Mouse (Mus musculus) heart, postnatal 10 days (tissue): ENCODE measurements around the gene Rpl3l. TPM values are rescaled to one million over a fixed set of nuclear protein-coding genes. Genes with fewer than 3 reads are reported as not detected.
A peak's percentile ranks its signal among the peaks of the same experiment; 100 is the strongest.

Source experiments
- DNase-seq, 2 experiments: peaks; one replicate each; pipeline ENCODE4 v3.0.0; 2021
- intact Hi-C: fragments of 180-260 bp; cut with DNase I; formaldehyde crosslinking; loops from one replicate; pipeline ENCODE4 v1.15.1; 2025
- total RNA-seq, 2 experiments: library from RNA; stranded (reverse); gene quantifications; 2 replicates each; pipeline ENCODE4 v1.2.3; 2021

The Rpl3l gene
- total RNA-seq, 2 experiments from 2014 or later: 67.3 to 69.8 TPM

DNA sequence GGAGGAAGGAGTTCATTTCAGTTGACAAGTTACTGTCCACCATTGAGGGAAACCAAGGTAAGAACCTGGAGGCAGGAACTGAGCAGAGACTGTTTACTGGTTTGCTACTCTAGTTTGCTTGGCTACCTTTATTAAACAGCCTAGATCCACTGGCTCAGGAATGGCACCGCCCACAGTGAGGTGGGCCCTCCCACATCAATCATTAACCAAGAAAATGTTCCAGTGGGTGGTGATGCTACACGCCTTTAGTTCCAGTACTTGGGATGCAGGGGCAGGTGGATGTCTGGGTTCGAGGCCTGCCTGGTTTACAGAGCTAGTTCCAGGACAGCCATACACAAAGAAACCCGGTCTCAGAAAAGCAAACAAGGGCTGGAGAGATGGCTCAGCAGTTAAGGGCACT is 10.6 kb downstream of the Rpl3l start:
- no peak for DNase-seq
- intact Hi-C loops: loop anchor here (5.0 kb wide), 1 partner anchor 159 kb away; the partner anchor contains the start of genes Eme2, Mrps34 and Nme3

GRCm38 (mm10) chr17:24739926-24740325 is 12.3 kb downstream of the Rpl3l start:
- intact Hi-C loops: loop anchor here (5.0 kb wide), 1 partner anchor 157 kb away; the partner anchor contains the start of genes Eme2, Mrps34 and Nme3
- DNase-seq: no peak

- no peak for DNase-seq
- intact Hi-C loops: no loop called here
These were observed 14.7 kb downstream of the Rpl3l start for GRCm38 (mm10) chr17:24742307-24742706.

DNA sequence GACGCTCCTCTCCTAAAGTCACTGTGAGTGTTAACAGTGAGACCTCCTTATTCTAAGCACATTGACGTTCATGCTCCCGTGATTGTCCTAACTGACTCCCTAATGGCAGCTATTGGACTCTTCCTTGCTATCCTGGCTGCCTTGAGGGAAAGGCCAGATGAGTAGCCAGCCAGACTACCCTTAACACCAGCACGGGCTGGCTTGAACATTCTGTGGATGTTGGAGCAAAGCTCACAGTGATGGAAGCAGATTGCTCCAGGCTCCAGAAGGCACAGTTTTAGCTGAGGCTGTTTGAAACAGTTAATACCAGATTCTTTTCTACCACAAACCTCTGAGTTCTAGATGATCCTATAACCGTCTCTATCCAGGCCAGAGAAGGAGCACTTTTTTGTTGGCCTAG is 16.3 kb downstream of the Rpl3l start:
- DNase-seq: no peak
- intact Hi-C loops: loop anchor here (2.0 kb wide), 1 partner anchor 137 kb away; no protein-coding TSS in a partner anchor

DNA sequence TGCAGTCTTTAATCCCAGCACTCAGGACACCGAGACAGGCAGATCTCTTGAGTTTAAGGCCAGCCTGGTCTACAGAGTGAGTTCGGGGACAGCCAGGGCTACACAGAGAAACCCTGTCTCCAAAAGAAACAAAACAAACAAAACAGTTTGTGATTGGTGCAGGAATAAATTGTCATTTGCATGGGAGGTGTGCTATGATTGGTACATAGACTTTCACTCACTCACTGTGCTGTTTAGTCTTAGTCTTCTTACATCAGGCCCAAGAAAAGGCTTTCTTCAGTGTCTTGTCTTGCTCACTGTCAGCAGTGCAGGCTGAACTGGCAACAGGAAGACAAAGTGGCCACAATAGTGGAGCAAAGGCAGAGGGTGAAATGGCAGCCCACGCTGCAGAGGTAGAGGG is 16.8 kb downstream of the Rpl3l start:
- intact Hi-C loops: loop anchor here (2.0 kb wide), 1 partner anchor 136 kb away; no protein-coding TSS in a partner anchor
- DNase-seq: no peak

DNA sequence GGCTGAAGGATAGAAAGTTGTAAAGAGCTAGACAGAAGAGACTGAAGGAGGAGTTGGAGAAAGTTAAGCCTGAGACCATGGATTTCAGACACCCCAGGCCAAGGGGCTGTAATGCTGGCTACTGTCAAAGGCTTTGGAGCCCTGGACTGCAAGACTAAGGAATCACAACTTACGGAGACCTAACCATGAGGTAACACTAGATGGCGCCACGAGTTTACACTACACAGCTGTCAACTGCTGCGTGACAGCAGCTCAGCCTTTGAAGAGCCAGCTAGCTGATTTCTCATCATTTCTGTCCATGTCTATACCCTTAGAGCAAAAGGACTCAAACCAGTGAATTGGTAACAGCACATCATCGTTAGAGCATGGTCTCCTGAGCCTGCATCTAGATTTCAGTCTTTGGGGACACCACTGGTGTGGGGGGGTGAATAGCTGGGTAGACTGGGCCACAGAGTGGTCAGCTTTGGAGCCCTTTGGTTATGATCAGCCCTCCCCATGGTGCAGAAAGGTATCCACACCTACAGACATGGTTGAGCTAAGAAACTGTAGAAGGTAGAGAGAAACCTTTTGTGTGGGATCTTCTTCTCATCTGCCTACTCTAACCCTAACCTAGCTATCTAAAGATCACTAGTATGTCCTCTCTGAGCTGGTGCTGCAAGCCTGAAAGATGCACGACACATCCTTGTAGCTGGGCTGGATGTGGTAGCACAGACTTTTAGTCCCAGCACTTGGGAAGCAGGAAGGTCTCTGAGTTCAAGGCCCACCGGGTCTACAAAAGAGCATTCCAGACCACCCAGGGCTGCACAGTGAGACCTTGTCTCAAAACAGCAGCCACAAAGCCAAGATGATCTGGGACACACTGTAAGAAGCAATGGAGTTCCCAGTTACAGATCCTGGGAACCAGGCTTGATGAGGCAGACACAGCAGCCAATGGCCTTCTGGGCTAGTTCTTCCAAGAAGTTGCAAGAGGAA is 18.2 kb downstream of the Rpl3l start:
- intact Hi-C loops: loop anchor here (1.0 to 2.0 kb wide), 2 partner anchors 71 to 135 kb away; no protein-coding TSS in a partner anchor
- DNase-seq: peak; percentile 88 to 92

DNA sequence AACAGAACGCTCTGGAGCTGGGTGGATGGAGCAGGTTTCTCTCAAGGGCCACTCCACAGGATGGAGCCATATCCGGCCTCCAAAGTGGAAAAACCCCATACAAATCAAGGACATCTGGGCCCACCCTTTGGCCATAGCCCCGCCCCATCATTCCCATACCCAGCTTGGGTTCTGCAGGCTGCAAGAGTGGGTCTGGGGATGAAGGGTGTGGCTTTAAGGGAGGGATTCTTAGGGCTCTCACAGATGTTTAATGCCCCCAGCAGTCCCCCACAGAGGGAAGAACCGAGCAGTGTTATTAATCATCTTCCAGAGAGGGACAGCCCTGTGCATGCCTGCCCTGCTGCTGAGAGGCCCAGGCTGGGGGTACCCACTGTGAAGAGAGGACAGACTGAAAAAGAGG is 19.4 kb downstream of the Rpl3l start:
- DNase-seq: no peak
- intact Hi-C loops: no loop called here

GRCm38 (mm10) chr17:24751528-24751927 is 23.9 kb downstream of the Rpl3l start:
- intact Hi-C loops: no loop called here
- DNase-seq: no peak

- DNase-seq: no peak
- intact Hi-C loops: no loop called here
These were observed 25.1 kb downstream of the Rpl3l start, which contains the start of gene Hs3st6 for GRCm38 (mm10) chr17:24752415-24753394. Gene Hs3st6 (plus strand): TSS chr17:24752988.

GRCm38 (mm10) chr17:24757394-24757793 is 29.8 kb downstream of the Rpl3l start:
- intact Hi-C loops: no loop called here
- no peak for DNase-seq

- intact Hi-C loops: no loop called here
- no peak for DNase-seq
These were observed 33.5 kb downstream of the Rpl3l start for GRCm38 (mm10) chr17:24761121-24761520.

DNA sequence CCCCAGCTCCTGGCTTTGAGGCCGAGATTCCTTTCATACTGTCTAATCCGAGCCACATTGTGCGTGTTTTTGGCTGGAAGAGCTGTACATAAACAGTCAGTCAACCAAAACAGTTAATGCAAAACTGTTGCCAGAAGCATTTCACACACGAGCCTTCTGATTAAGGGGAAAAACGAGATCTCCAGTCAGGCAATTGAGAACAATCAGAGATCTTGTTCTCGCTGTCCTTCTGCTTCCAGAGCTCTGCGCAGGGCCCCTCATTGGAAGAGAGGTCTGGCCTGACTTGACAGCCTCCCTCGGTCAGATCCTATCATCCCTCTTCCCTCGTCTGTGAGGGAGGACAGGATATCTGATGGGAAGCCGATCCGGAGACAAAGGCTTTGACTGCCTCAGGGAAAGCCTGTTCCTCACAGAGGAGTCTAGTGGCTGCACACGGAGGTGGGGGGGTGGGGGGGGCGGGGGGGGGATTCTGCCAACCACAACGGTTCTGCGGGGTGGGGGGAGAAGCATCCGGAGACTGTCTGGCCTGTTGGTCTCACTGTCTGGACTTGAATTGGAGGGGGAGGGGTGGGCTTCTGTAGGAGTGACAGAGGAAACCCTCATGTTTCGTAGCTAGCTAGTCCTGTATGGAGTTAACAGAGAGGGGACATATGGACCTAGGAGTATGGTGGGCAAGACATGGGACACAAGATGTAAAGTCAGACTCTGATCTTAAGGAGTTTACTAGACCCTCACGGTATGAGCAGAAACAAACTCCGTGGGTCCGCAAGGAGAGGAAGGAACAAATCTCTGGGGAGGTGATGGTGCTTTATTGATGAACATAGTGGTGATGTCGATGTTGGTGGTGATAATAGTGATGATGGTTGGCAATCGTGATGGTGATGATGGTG is 37.6 kb downstream of the Rpl3l start:
- intact Hi-C loops: no loop called here

GRCm38 (mm10) chr17:24766266-24766875 is 38.8 kb downstream of the Rpl3l start:
- intact Hi-C loops: no loop called here
- DNase-seq: no peak

More for the DNA sequence above, 37.6 kb downstream of the Rpl3l start:
- no peak for DNase-seq

DNA sequence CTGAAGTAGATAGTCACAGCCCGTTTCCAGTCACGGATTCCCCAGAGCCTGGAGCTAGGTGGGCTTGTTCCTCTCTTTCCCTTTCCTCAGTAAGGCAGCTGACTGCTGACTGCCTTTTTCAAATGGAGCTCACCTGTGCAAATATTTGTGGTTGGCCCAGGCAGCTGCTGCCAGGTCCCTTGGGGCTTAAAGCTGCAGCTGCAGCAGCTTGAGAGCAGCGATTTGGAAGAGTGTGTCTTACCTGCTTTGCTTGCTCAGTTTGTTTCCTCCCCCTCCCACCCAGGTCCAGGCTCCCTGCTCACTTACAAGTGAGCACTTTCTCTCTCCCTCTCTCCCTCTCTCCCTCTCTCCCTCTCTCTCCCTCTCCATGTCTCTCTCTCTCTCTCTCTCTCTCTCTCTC is 41.5 kb downstream of the Rpl3l start:
- intact Hi-C loops: no loop called here
- no peak for DNase-seq

- DNase-seq: no peak
These were observed 45.6 kb downstream of the Rpl3l start for GRCm38 (mm10) chr17:24773241-24773640.

GRCm38 (mm10) chr17:24775173-24775572 is 47.6 kb downstream of the Rpl3l start:
- intact Hi-C loops: no loop called here
- no peak for DNase-seq

More at GRCm38 (mm10) chr17:24773241-24773640, 45.6 kb downstream of the Rpl3l start:
- intact Hi-C loops: no loop called here

GRCm38 (mm10) chr17:24777073-24777472 is 49.5 kb downstream of the Rpl3l start:
- intact Hi-C loops: no loop called here
- no peak for DNase-seq

DNA sequence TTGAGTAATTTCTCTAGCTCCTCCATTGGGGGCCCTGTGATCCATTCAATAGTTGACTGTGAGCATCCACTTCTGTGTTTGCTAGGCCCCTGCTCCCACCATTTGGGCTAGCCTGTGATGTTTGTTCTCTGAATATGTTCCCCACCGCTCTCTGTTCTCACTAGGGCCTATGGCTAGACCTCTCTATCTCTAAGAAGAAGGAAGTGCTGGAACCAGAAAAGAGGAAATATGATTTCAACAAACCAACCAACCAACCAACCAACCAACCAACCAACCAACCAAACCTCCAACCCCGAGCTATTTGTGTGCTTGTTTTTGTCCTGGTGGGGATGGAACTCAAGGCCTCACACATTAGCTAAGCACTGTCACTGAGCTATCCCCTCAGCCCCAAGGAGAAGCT is 53.2 kb downstream of the Rpl3l start:
- DNase-seq: no peak
- intact Hi-C loops: no loop called here
